Mouse (Mus musculus): ENCODE measurements around the gene Slc16a8.
A peak's percentile ranks its signal among the peaks of the same experiment; 100 is the strongest.
"Not testable (repeated sequence)": the region's sequence is repeated elsewhere in the genome, so short reads cannot be mapped to it uniquely, and the experiment has no call there.

Slc16a8 gene

GRCm38 (mm10) chr15:79243234-79244042 lies 11.1 kb downstream of the Slc16a8 start:
- Histone ChIP-seq H3K9me3 (ENCODE audit: low read length) (no peaks in the 10 kb centered on the region), H3K27me3 (ENCODE audit: insufficient read depth, low read length) (no peaks in the 10 kb centered on the region), H3K4me3 (replicated peaks; ENCODE audit: low read length) (0 out of 2 replicates have a peak overlapping the region, but pooled peaks have one; percentile 13), H3K4me1 (replicated peaks; ENCODE audit: low read depth, low read length) (peaks cover 34% of the 10 kb centered on the region), H3K36me3 (ENCODE audit: insufficient read depth, low read length) (peaks cover 94% of the 10 kb centered on the region)
- TF ChIP-seq NANOG (IDR thresholded peaks at IDR 0.05; ENCODE audit: borderline replicate concordance, low read length) (no peak), CTCF (conservative IDR thresholded peaks at IDR 0.05; ENCODE audit: low read length) (peak; percentile 86), POU5F1 (IDR thresholded peaks at IDR 0.05; ENCODE audit: borderline replicate concordance, low read length) (no peak)

GRCm38 (mm10) chr15:79242574-79243233 lies 11.9 kb downstream of the Slc16a8 start:
- no peak overlapping the region for H3K4me3 ChIP-seq (replicated peaks; ENCODE audit: low read length)
- H3K9me3 ChIP-seq (ENCODE audit: low read length) = no peaks in the 10 kb centered on the region
- H3K27me3 ChIP-seq (ENCODE audit: insufficient read depth, low read length) = no peaks in the 10 kb centered on the region
- peaks cover 27% of the 10 kb centered on the region for H3K4me1 ChIP-seq (replicated peaks; ENCODE audit: low read depth, low read length)
- TF ChIP-seq CTCF (conservative IDR thresholded peaks at IDR 0.05; ENCODE audit: low read length) = no peak
- no peak for TF ChIP-seq NANOG (IDR thresholded peaks at IDR 0.05; ENCODE audit: borderline replicate concordance, low read length)
- TF ChIP-seq POU5F1 (IDR thresholded peaks at IDR 0.05; ENCODE audit: borderline replicate concordance, low read length) = no peak
- H3K36me3 ChIP-seq (ENCODE audit: insufficient read depth, low read length) = peaks cover 94% of the 10 kb centered on the region

GRCm38 (mm10) chr15:79238036-79238435 lies 16.5 kb downstream of the Slc16a8 start:
- Histone ChIP-seq H3K4me3 (replicated peaks; ENCODE audit: low read length) (no peak overlapping the region), H3K4me1 (replicated peaks; ENCODE audit: low read depth, low read length) (peaks cover 16% of the 10 kb centered on the region), H3K27me3 (ENCODE audit: insufficient read depth, low read length) (no peaks in the 10 kb centered on the region), H3K36me3 (ENCODE audit: insufficient read depth, low read length) (peaks cover 97% of the 10 kb centered on the region), H3K9me3 (ENCODE audit: low read length) (no peaks in the 10 kb centered on the region)
- no peak for TF ChIP-seq CTCF (conservative IDR thresholded peaks at IDR 0.05; ENCODE audit: low read length)
- TF ChIP-seq NANOG (IDR thresholded peaks at IDR 0.05; ENCODE audit: borderline replicate concordance, low read length) = no peak
- no peak for TF ChIP-seq POU5F1 (IDR thresholded peaks at IDR 0.05; ENCODE audit: borderline replicate concordance, low read length)

- H3K36me3 ChIP-seq (ENCODE audit: insufficient read depth, low read length) = peaks cover 99% of the 10 kb centered on the region
- no peak overlapping the region for H3K4me3 ChIP-seq (replicated peaks; ENCODE audit: low read length)
- TF ChIP-seq CTCF (conservative IDR thresholded peaks at IDR 0.05; ENCODE audit: low read length) (no peak), NANOG (IDR thresholded peaks at IDR 0.05; ENCODE audit: borderline replicate concordance, low read length) (no peak), POU5F1 (IDR thresholded peaks at IDR 0.05; ENCODE audit: borderline replicate concordance, low read length) (no peak)
- no peaks in the 10 kb centered on the region for H3K27me3 ChIP-seq (ENCODE audit: insufficient read depth, low read length)
- H3K4me1 ChIP-seq (replicated peaks; ENCODE audit: low read depth, low read length) = peaks cover 21% of the 10 kb centered on the region
- H3K9me3 ChIP-seq (ENCODE audit: low read length) = no peaks in the 10 kb centered on the region
These were observed 19.3 kb downstream of the Slc16a8 start for GRCm38 (mm10) chr15:79235268-79235667.

GRCm38 (mm10) chr15:79229058-79229821 lies 25.3 kb downstream of the Slc16a8 start, which contains the start of the genes Pick1 and Gm49486:
TSS of gene Pick1 (plus strand) at chr15:79229173.
TSS of gene Gm49486 (plus strand) at chr15:79229391.
- no peaks in the 10 kb centered on the region for H3K9me3 ChIP-seq (ENCODE audit: low read length)
- H3K4me1 ChIP-seq (replicated peaks; ENCODE audit: low read depth, low read length) = peaks cover 31% of the 10 kb centered on the region

GRCm38 (mm10) chr15:79225780-79226179 lies 28.8 kb downstream of the Slc16a8 start:
- H3K4me3 ChIP-seq (replicated peaks; ENCODE audit: low read length); H3K36me3 ChIP-seq (ENCODE audit: insufficient read depth, low read length); H3K9me3 ChIP-seq (ENCODE audit: low read length); H3K27me3 ChIP-seq (ENCODE audit: insufficient read depth, low read length): not testable (repeated sequence)
- TF ChIP-seq CTCF (conservative IDR thresholded peaks at IDR 0.05; ENCODE audit: low read length) = 0 out of 2 replicates have a peak, but pooled peaks have one; percentile 19
- peaks cover 38% of the 10 kb centered on the region for H3K4me1 ChIP-seq (replicated peaks; ENCODE audit: low read depth, low read length)

More at GRCm38 (mm10) chr15:79229058-79229821, 25.3 kb downstream of the Slc16a8 start, which contains the start of the genes Pick1 and Gm49486:
- Histone ChIP-seq H3K27me3 (ENCODE audit: insufficient read depth, low read length) (no peaks in the 10 kb centered on the region), H3K36me3 (ENCODE audit: insufficient read depth, low read length) (peaks cover 39% of the 10 kb centered on the region), H3K4me3 (replicated peaks; ENCODE audit: low read length) (peak within 1 kb of the TSS; percentile 97)
- TF ChIP-seq POU5F1 (IDR thresholded peaks at IDR 0.05; ENCODE audit: borderline replicate concordance, low read length) (no peak), NANOG (IDR thresholded peaks at IDR 0.05; ENCODE audit: borderline replicate concordance, low read length) (no peak), CTCF (conservative IDR thresholded peaks at IDR 0.05; ENCODE audit: low read length) (no peak)

GRCm38 (mm10) chr15:79224685-79225084 lies 29.9 kb downstream of the Slc16a8 start:
- H3K9me3 ChIP-seq (ENCODE audit: low read length) = no peaks in the 10 kb centered on the region
- no peak overlapping the region for H3K4me3 ChIP-seq (replicated peaks; ENCODE audit: low read length)
- H3K27me3 ChIP-seq (ENCODE audit: insufficient read depth, low read length) = no peaks in the 10 kb centered on the region
- H3K4me1 ChIP-seq (replicated peaks; ENCODE audit: low read depth, low read length) = peaks cover 27% of the 10 kb centered on the region
- TF ChIP-seq NANOG (IDR thresholded peaks at IDR 0.05; ENCODE audit: borderline replicate concordance, low read length) = no peak
- no peak for TF ChIP-seq POU5F1 (IDR thresholded peaks at IDR 0.05; ENCODE audit: borderline replicate concordance, low read length)
- peak; percentile 80 for TF ChIP-seq CTCF (conservative IDR thresholded peaks at IDR 0.05; ENCODE audit: low read length)
- H3K36me3 ChIP-seq (ENCODE audit: insufficient read depth, low read length) = no peaks in the 10 kb centered on the region

- Histone ChIP-seq H3K36me3 (ENCODE audit: insufficient read depth, low read length) (no peaks in the 10 kb centered on the region), H3K9me3 (ENCODE audit: low read length) (no peaks in the 10 kb centered on the region), H3K4me1 (replicated peaks; ENCODE audit: low read depth, low read length) (peaks cover 30% of the 10 kb centered on the region), H3K4me3 (replicated peaks; ENCODE audit: low read length) (peak overlapping the region; percentile 14; the same call in 1 of the 2 replicates), H3K27me3 (ENCODE audit: insufficient read depth, low read length) (no peaks in the 10 kb centered on the region)
- TF ChIP-seq POU5F1 (IDR thresholded peaks at IDR 0.05; ENCODE audit: borderline replicate concordance, low read length) (no peak), NANOG (IDR thresholded peaks at IDR 0.05; ENCODE audit: borderline replicate concordance, low read length) (no peak), CTCF (conservative IDR thresholded peaks at IDR 0.05; ENCODE audit: low read length) (no peak)
These were observed 30.9 kb downstream of the Slc16a8 start for GRCm38 (mm10) chr15:79223641-79224040.
